Mouse (Mus musculus) right cerebral cortex, postnatal 36 days (tissue): ENCODE results near the gene Acsf3.

Experiments
- DNase-seq, 2 experiments: peaks; one replicate each; pipeline ENCODE4 v3.0.0; 2022; ENCODE audit warnings: low spot score in 2 of 2, mixed read lengths in 1 of 2

Gene Acsf3

GRCm38 (mm10) chr8:122761109-122761508 lies 14.2 kb upstream of the Acsf3 start:
- DNase-seq, result no peak

GRCm38 (mm10) chr8:122762731-122763266 lies 12.5 kb upstream of the Acsf3 start:
- DNase-seq, result no peak

GRCm38 (mm10) chr8:122763267-122763738 lies 12.0 kb upstream of the Acsf3 start:
- no peak for DNase-seq

- no peak for DNase-seq
Observed at GRCm38 (mm10) chr8:122764790-122765474, 10.4 kb upstream of the Acsf3 start.

GRCm38 (mm10) chr8:122766189-122766588 lies 9.1 kb upstream of the Acsf3 start:
- no peak for DNase-seq

- no peak for DNase-seq
Observed at GRCm38 (mm10) chr8:122766647-122767200, 8.6 kb upstream of the Acsf3 start.

- no peak for DNase-seq
Observed at GRCm38 (mm10) chr8:122767229-122767628, 8.1 kb upstream of the Acsf3 start.

GRCm38 (mm10) chr8:122769251-122770058 lies 5.8 kb upstream of the Acsf3 start:
- DNase-seq, result peak; percentile 73 to 75

- DNase-seq, result no peak
Observed at GRCm38 (mm10) chr8:122772431-122773060, 2.7 kb upstream of the Acsf3 start.

GRCm38 (mm10) chr8:122777701-122778100 lies 2.4 kb downstream of the Acsf3 start:
- no peak for DNase-seq

GRCm38 (mm10) chr8:122778703-122779239 lies 3.5 kb downstream of the Acsf3 start:
- DNase-seq, result no peak

- DNase-seq, result no peak
Observed at GRCm38 (mm10) chr8:122779255-122779654, 4.0 kb downstream of the Acsf3 start.

- no peak for DNase-seq
Observed at GRCm38 (mm10) chr8:122784756-122785155, 9.5 kb downstream of the Acsf3 start.

- no peak for DNase-seq
Observed at GRCm38 (mm10) chr8:122789796-122790195, 14.5 kb downstream of the Acsf3 start.

- no peak for DNase-seq
Observed at GRCm38 (mm10) chr8:122793375-122794174, 18.3 kb downstream of the Acsf3 start.

GRCm38 (mm10) chr8:122794175-122794454 lies 18.8 kb downstream of the Acsf3 start:
- DNase-seq, result no peak

- DNase-seq, result no peak
Observed at GRCm38 (mm10) chr8:122803906-122804761, 28.8 kb downstream of the Acsf3 start.

GRCm38 (mm10) chr8:122805349-122805748 lies 30.1 kb downstream of the Acsf3 start:
- peak in 1 of 2 experiments; percentile 20 for DNase-seq

GRCm38 (mm10) chr8:122806956-122807538 lies 31.8 kb downstream of the Acsf3 start:
- no peak for DNase-seq

- DNase-seq, result no peak
Observed at GRCm38 (mm10) chr8:122807907-122808306, 32.6 kb downstream of the Acsf3 start.
